Mouse (Mus musculus) kidney, embryonic 15.5 days (tissue): Measurements from ENCODE around the gene Tada2a. TPM values are rescaled to one million over a fixed set of nuclear protein-coding genes. Genes with fewer than 3 reads are reported as not detected.

ENCODE experiments used
- ATAC-seq: fragments of 200-750 bp; cut with Nextera tagmentation; replicated peaks from 2 replicates; pipeline ENCODE4 v1.8.0; 2017; ENCODE audit warnings: moderate TSS enrichment; ENCODE audit not compliant: low FRiP score
- H3K27ac ChIP-seq: fragments of 300-500 bp; sonication (generic); 2 replicates; pipeline ENCODE4 v1.5.1; 2015; ENCODE audit warnings: mild to moderate bottlenecking, inconsistent platforms
- H3K27me3 ChIP-seq: fragments of 300-500 bp; sonication (generic); 2 replicates; pipeline ENCODE4 v1.6.1; 2015; ENCODE audit warnings: inconsistent platforms
- H3K36me3 ChIP-seq: fragments of 300-500 bp; sonication (generic); 2 replicates; pipeline ENCODE4 v1.6.1; 2015; ENCODE audit warnings: inconsistent platforms
- H3K4me1 ChIP-seq: fragments of 300-500 bp; sonication (generic); 2 replicates; pipeline ENCODE4 v1.6.1; 2015; ENCODE audit warnings: inconsistent platforms
- H3K4me2 ChIP-seq: fragments of 300-500 bp; sonication (generic); 2 replicates; pipeline ENCODE4 v1.6.1; 2015; ENCODE audit warnings: moderate library complexity, mild to moderate bottlenecking, inconsistent platforms
- H3K4me3 ChIP-seq: fragments of 300-500 bp; sonication (generic); replicated peaks from 2 replicates; pipeline ENCODE4 v1.5.1; 2015; ENCODE audit warnings: mild to moderate bottlenecking, inconsistent platforms
- H3K9ac ChIP-seq: fragments of 300-500 bp; sonication (generic); 2 replicates; pipeline ENCODE4 v1.6.1; 2015; ENCODE audit warnings: mild to moderate bottlenecking, inconsistent platforms
- H3K9me3 ChIP-seq: fragments of 300-500 bp; sonication (generic); replicated peaks from 2 replicates; pipeline ENCODE4 v1.6.1; 2016; ENCODE audit warnings: inconsistent platforms
- WGBS: fragments of 180-500 bp; shearing (Covaris S2); methylation state at CpG from one replicate; pipeline ENCODE4 v1.1.7; 2015; ENCODE audit warnings: mixed read lengths; 5-methylcytosine and 5-hydroxymethylcytosine counted together
- polyA plus RNA-seq: library from polyadenylated mRNA; unstranded; fragments of >200 nt; fragmentation: Nextera tagmentation; extraction: Ambion mirVana; gene quantifications from 2 replicates; pipeline ENCODE4 v1.2.1, GENCODE M21; 2015

The Tada2a gene
- polyA plus RNA-seq, 1 experiment from 2014 or later: 34.6 TPM

- peaks cover 34% of the 10 kb centered on the region for H3K4me1 ChIP-seq
- 37% methylated on average over 9 of the region's 9 CpGs for WGBS
- H3K4me3 ChIP-seq: no peak overlapping the region
- H3K9me3 ChIP-seq: no peaks in the 10 kb centered on the region
- H3K27me3 ChIP-seq: peaks cover 14% of the 10 kb centered on the region
- peaks cover under 1% of the 10 kb centered on the region for H3K36me3 ChIP-seq
- no peak overlapping the region for H3K9ac ChIP-seq
- ATAC-seq: no peak
- peak overlapping the region; percentile 84 for H3K27ac ChIP-seq
- peak overlapping the region; percentile 10; the same call in 1 of the 2 replicates for H3K4me2 ChIP-seq
These were observed 56.3 kb downstream of the Tada2a start for GRCm38 (mm10) chr11:84072904-84073651.

DNA sequence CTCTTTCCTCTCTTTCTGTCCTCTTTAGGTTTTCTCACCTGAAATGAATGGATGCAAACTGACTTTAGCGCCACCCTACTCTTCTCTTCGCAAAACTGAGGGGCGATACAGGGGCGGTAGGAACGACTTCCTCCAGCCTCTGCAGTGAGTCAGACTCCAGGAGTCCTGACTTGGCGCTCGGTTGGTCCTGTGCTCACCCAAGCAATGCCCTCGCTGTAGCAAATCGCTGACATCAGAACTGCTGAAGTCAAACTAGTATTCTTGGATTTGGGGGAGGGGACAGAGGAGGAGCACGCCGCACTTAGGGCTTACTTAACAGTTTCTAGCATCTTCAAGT is 60.4 kb downstream of the Tada2a start, which contains the start of gene Dusp14:
Gene Dusp14, minus strand, starts transcription at position 228 of the 337 bp plus-strand sequence.
- H3K9me3 ChIP-seq: no peaks in the 10 kb centered on the region
- H3K9ac ChIP-seq: peak within 1 kb of the TSS; percentile 57
- H3K4me3 ChIP-seq: peak within 1 kb of the TSS; percentile 59
- H3K36me3 ChIP-seq: no peaks in the 10 kb centered on the region
- peaks cover 33% of the 10 kb centered on the region for H3K27me3 ChIP-seq
- H3K4me2 ChIP-seq: peak within 1 kb of the TSS; percentile 86
- H3K27ac ChIP-seq: peak within 1 kb of the TSS; percentile 71
- no peak for ATAC-seq
- WGBS: 9% methylated on average over 11 of the region's 11 CpGs
- peaks cover 52% of the 10 kb centered on the region for H3K4me1 ChIP-seq

- Histone ChIP-seq H3K4me2 (peak overlapping the region; percentile 86), H3K27ac (peak overlapping the region; percentile 71), H3K36me3 (no peaks in the 10 kb centered on the region), H3K27me3 (peaks cover 33% of the 10 kb centered on the region), H3K4me3 (peak overlapping the region; percentile 59), H3K9ac (peak overlapping the region; percentile 57), H3K4me1 (peaks cover 46% of the 10 kb centered on the region), H3K9me3 (no peaks in the 10 kb centered on the region)
- 2% methylated on average over 63 of the region's 63 CpGs for WGBS
- peak; percentile 61; the same call in 1 of the 2 replicates for ATAC-seq
These were observed 61.0 kb downstream of the Tada2a start for GRCm38 (mm10) chr11:84068191-84069033.

- Histone ChIP-seq H3K36me3 (no peaks in the 10 kb centered on the region), H3K27ac (peak overlapping the region; percentile 71), H3K9me3 (no peaks in the 10 kb centered on the region), H3K4me2 (peak overlapping the region; percentile 86), H3K27me3 (peaks cover 33% of the 10 kb centered on the region), H3K4me1 (peaks cover 41% of the 10 kb centered on the region), H3K4me3 (peak overlapping the region; percentile 59), H3K9ac (peak overlapping the region; percentile 57)
- 2% methylated on average over 21 of the region's 21 CpGs for WGBS
- ATAC-seq: no peak; the same call in 1 of the 2 replicates
These were observed 61.6 kb downstream of the Tada2a start for GRCm38 (mm10) chr11:84067720-84068190.

DNA sequence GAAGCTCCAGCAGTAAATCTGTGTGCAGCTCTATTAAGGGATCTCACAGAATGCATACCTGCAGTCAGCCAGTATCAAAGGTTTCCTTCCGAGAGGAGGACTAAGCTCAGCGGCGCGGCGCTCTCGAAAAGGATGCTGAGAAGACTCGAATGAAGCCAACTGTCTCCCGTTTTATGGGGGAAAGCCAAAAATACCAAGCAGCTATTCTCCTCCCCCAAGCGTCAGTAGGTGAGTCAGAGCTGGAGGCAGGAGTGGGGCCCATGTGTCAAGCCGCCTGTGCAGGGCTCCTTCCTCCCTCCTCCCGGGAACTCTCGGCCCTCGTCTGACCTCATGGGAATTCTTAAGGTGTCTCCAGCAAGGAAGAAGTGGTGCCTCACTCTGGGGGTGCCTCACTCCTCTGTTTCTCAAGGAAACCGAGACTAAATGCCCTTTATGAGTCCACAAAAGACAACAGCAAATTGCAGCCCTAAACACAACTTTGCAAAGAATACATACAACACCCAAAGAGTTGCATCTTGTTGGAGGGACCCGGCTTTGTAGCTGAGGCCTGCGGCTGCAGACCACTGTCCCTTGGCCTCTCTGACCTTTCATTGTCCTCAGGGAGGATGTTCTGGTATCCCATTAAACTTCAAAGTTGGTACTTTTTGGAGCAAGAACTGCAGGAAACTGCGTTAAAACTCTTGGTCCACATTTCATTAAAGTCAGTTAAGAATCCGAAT is 62.3 kb downstream of the Tada2a start:
- no peaks in the 10 kb centered on the region for H3K36me3 ChIP-seq
- peaks cover 33% of the 10 kb centered on the region for H3K27me3 ChIP-seq
- peak overlapping the region; percentile 57; the same call in 1 of the 2 replicates for H3K9ac ChIP-seq
- no peaks in the 10 kb centered on the region for H3K9me3 ChIP-seq
- ATAC-seq: no peak
- peaks cover 43% of the 10 kb centered on the region for H3K4me1 ChIP-seq
- peak overlapping the region; percentile 86 for H3K4me2 ChIP-seq
- H3K27ac ChIP-seq: peak overlapping the region; percentile 71; the same call in 1 of the 2 replicates
- WGBS: 4% methylated on average over 18 of the region's 18 CpGs
- H3K4me3 ChIP-seq: peak overlapping the region; percentile 59

DNA sequence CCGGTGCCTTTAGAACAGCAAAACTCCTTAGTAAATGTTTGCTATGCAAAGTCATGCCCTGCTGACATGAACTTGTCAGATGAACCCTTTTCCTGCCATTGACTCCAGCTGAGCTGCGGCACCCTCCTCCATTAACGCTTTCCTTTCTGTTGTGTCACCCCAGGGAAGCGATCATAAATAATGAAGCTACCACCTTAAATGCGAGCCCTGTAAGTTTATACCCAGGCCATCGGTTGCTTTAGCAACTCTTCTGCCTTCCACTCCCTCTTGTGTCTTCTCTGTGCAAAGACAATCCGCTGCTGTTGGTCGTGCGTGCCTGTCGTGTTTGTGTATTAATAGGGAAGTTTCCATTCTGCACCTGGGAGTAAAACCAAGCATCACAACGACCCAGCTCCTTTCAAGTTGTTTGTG is 63.3 kb downstream of the Tada2a start:
- 2% methylated on average over 11 of the region's 11 CpGs for WGBS
- peak overlapping the region; percentile 86 for H3K4me2 ChIP-seq
- H3K4me3 ChIP-seq: peak overlapping the region; percentile 20

DNA sequence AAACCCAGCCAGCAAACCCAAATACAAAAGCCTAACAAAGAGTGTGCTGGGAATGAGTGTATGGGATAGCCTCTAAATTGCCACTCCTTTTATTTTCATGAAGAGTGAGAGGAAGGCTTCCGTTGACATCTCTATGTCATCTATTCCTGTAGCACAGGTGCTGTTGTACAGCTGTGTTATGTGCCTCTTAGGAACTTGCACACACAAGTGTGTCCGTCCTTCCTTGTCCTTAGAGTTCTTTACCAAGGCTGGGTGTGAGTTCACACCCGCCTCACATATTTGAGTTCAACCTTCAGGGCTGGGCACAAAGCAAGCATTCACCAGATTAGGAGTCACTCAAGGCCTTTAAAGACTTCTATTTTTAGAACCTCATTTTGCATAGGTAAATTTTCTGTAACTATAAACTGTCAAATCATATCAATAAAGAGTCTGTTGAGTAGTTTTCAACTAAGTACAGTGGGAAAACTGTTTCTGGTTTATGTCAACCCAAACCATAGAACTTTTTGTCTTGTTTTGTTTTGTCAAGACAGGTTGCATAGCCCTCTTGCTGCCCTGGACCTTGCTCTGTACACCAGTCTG is 65.7 kb downstream of the Tada2a start:
- no peak for ATAC-seq
- no peaks in the 10 kb centered on the region for H3K36me3 ChIP-seq
- no peaks in the 10 kb centered on the region for H3K9me3 ChIP-seq
- H3K27me3 ChIP-seq: peaks cover 21% of the 10 kb centered on the region
- no peak overlapping the region for H3K4me3 ChIP-seq
- H3K4me2 ChIP-seq: no peak overlapping the region
- no peak overlapping the region for H3K27ac ChIP-seq
- H3K4me1 ChIP-seq: peaks cover 38% of the 10 kb centered on the region
- H3K9ac ChIP-seq: no peak overlapping the region
- WGBS: 83% methylated on average over 3 of the region's 3 CpGs

More for the DNA sequence above, 63.3 kb downstream of the Tada2a start:
- Histone ChIP-seq H3K27me3 (peaks cover 33% of the 10 kb centered on the region), H3K9me3 (no peaks in the 10 kb centered on the region), H3K27ac (no peak overlapping the region), H3K4me1 (peaks cover 43% of the 10 kb centered on the region), H3K36me3 (no peaks in the 10 kb centered on the region), H3K9ac (no peak overlapping the region)
- no peak; the same call in 1 of the 2 replicates for ATAC-seq

DNA sequence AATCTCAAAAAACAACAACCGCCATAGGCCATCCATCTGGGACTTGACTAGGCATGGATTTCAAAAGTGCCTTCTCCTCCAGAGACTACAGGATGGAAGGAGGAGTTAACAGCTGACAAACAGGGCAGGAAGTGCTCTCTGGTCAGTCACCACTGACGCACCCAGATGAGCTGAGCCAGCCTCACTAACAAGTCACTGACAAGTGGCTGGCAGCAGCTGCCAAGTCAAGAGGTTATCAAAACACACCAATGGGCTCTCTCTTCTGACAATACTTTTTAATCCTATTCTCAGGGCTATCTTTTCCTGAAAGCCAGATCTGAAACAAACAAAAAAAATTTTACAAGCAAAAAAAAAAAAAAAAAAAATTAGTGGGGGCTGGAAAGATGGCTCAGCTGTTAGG is 66.6 kb downstream of the Tada2a start:
- no peak overlapping the region for H3K4me3 ChIP-seq
- ATAC-seq: no peak; the same call in 1 of the 2 replicates
- peaks cover 19% of the 10 kb centered on the region for H3K27me3 ChIP-seq
- H3K4me1 ChIP-seq: peaks cover 33% of the 10 kb centered on the region
- no peaks in the 10 kb centered on the region for H3K9me3 ChIP-seq
- H3K36me3 ChIP-seq: no peaks in the 10 kb centered on the region
- 20% methylated on average over 2 of the region's 2 CpGs for WGBS
- H3K27ac ChIP-seq: no peak overlapping the region
- H3K4me2 ChIP-seq: no peak overlapping the region
- H3K9ac ChIP-seq: no peak overlapping the region

DNA sequence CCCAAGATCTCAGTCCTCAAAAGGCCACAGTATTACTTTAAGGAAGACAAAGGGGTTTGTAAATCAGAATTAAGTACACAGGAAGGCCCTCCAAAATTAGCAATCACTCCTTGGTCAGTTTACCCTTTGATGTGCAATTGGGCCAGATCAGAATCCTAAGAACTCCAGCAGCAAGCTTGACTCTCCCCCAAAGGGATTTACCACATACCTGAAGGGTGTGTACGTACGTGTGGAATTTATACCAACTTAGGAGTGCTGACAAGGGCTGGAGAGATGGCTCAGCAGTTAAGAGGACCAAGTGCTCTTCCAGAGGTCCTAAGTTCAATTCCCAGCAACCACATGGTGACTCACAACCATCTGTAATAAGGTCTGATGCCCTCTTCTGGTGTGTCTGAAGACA is 67.5 kb downstream of the Tada2a start:
- Histone ChIP-seq H3K27me3 (peaks cover 13% of the 10 kb centered on the region; the same call in 1 of the 2 replicates), H3K27ac (no peak overlapping the region), H3K4me3 (no peak overlapping the region), H3K4me1 (peaks cover 24% of the 10 kb centered on the region), H3K9me3 (no peaks in the 10 kb centered on the region), H3K4me2 (no peak overlapping the region), H3K36me3 (no peaks in the 10 kb centered on the region), H3K9ac (no peak overlapping the region)
- WGBS: 87% methylated on average over 2 of the region's 2 CpGs
- ATAC-seq: no peak

DNA sequence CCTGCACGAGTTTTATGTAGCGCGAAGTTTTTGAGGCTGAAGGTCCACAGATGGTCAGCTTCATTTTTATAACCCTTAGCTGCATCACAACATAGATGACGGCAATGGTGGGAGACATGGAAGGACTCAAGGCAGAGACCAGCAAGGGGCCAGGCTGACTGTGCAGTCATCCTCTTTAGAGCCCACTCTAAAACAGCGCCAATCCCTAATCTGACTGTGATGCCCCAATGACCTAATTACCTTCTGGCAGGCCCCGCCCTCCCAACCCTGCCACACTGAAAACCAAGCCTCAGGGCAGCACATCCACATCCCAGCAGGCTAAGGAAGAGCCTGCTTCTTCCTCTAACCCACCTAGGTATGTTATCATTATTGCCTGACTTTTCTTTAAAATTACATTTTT is 68.8 kb downstream of the Tada2a start:
- peaks cover 13% of the 10 kb centered on the region for H3K4me1 ChIP-seq
- WGBS: 39% methylated on average over 6 of the region's 6 CpGs
- no peak for ATAC-seq

DNA sequence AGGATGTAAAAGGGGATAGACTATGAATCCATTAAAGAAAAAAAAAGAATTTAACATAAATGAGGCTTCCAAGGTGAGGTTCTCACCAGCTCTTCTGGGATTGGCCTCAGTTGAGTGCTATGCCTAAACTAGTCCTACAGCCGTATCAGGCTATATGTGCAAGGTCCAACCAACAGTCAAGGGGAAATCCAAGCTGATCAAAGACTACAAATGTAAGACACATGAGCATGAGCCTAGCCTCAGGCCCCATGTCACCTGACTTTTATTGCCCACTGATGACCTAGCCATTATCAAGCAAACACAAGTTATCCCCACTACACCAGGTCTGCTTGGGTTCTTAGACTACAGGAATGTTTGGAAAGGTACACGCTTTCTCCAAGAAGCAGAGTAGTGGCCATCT is 69.6 kb downstream of the Tada2a start:
- Histone ChIP-seq H3K27me3 (no peaks in the 10 kb centered on the region), H3K36me3 (no peaks in the 10 kb centered on the region), H3K27ac (no peak overlapping the region), H3K9ac (no peak overlapping the region), H3K9me3 (no peaks in the 10 kb centered on the region), H3K4me1 (peaks cover 10% of the 10 kb centered on the region; the same call in 1 of the 2 replicates), H3K4me2 (no peak overlapping the region), H3K4me3 (no peak overlapping the region)
- ATAC-seq: no peak
- 88% methylated on average over 2 of the region's 2 CpGs for WGBS

More for the DNA sequence above, 68.8 kb downstream of the Tada2a start:
- H3K27me3 ChIP-seq: 0 out of 2 replicates have a peak, but pooled peaks cover 2% of the 10 kb centered on the region
- no peaks in the 10 kb centered on the region for H3K9me3 ChIP-seq
- H3K4me2 ChIP-seq: no peak overlapping the region
- no peak overlapping the region for H3K9ac ChIP-seq
- H3K4me3 ChIP-seq: no peak overlapping the region
- H3K36me3 ChIP-seq: no peaks in the 10 kb centered on the region
- H3K27ac ChIP-seq: no peak overlapping the region
